ENCODE assay signal across 12 mouse cellular contexts in genomic region chr3:49946845-49947244, GRCm38 (mm10).
DNase-seq lines count a peak whose midpoint lies in the region; ATAC-seq lines count a peak whose summit lies in the region.
"Had no signal": no experiment of that assay in that cellular context is flagged by ENCODE, and none has a peak within 500 bp of the region (broad histone marks: within the 10 kb centered on the region; RNA-seq: fewer than 3 reads in every experiment).

No protein-coding gene starts in this region.

- no peak for ATAC-seq in embryonic facial prominence, embryonic 15.5 days (ENCODE audit: insufficient number of reproducible peaks, low FRiP score, low TSS enrichment, low read depth)
- peak; percentile 60 for ATAC-seq in kidney, embryonic 15.5 days (replicated peaks; ENCODE audit: low FRiP score)
- ATAC-seq: forebrain, postnatal 0 days had no signal

- H3K27me3 ChIP-seq in embryonic facial prominence, embryonic 15.5 days = no peaks in the 10 kb centered on the region
- H3K27me3 ChIP-seq in kidney, embryonic 15.5 days = no peaks in the 10 kb centered on the region

- intact Hi-C loops in heart, postnatal 25 days (cut with DNase I) = no loop called here

- H3K36me3 ChIP-seq in embryonic facial prominence, embryonic 15.5 days = no peaks in the 10 kb centered on the region
- H3K36me3 ChIP-seq in kidney, embryonic 15.5 days = no peaks in the 10 kb centered on the region
- H3K36me3 ChIP-seq: hindbrain, embryonic 10.5 days had no signal

- no peak overlapping the region for H3K4me2 ChIP-seq in embryonic facial prominence, embryonic 15.5 days (replicated peaks)
- H3K4me2 ChIP-seq in kidney, embryonic 15.5 days = no peak overlapping the region

- no peaks in the 10 kb centered on the region for H3K4me1 ChIP-seq in embryonic facial prominence, embryonic 15.5 days
- H3K4me1 ChIP-seq in kidney, embryonic 15.5 days = no peaks in the 10 kb centered on the region
- H3K4me1 ChIP-seq: hindbrain, embryonic 10.5 days had no signal

- H3K27ac ChIP-seq in embryonic facial prominence, embryonic 15.5 days (replicated peaks) = 0 out of 2 replicates have a peak overlapping the region, but pooled peaks have one; percentile 48
- peak overlapping the region; percentile 59; the same call in 1 of the 2 replicates for H3K27ac ChIP-seq in kidney, embryonic 15.5 days
- H3K27ac ChIP-seq: hindbrain, embryonic 10.5 days; macrophage had no signal

- DNase-seq in heart, adult 18-20 months = peak; percentile 48 to 58
- no peak for DNase-seq in heart, postnatal 25 days (ENCODE audit: low spot score)
- DNase-seq in lung, postnatal 36 days = peak; percentile 37
- DNase-seq in layer of hippocampus, postnatal 36 days = no peak
- no peak for DNase-seq in right cerebral cortex, postnatal 25 days
- no peak for DNase-seq in cerebellum, adult 8-10 months
- DNase-seq: forebrain, postnatal 0 days; right cerebral cortex, adult 18-20 months had no signal

- no peak overlapping the region for H3K4me3 ChIP-seq in embryonic facial prominence, embryonic 15.5 days (replicated peaks)
- H3K4me3 ChIP-seq in kidney, embryonic 15.5 days (replicated peaks) = no peak overlapping the region
- H3K4me3 ChIP-seq: hindbrain, embryonic 10.5 days had no signal

- H3K9ac ChIP-seq in embryonic facial prominence, embryonic 15.5 days = no peak overlapping the region
- no peak overlapping the region for H3K9ac ChIP-seq in kidney, embryonic 15.5 days
- H3K9ac ChIP-seq: forebrain, postnatal 0 days had no signal

- no peaks in the 10 kb centered on the region for H3K9me3 ChIP-seq in embryonic facial prominence, embryonic 15.5 days (replicated peaks)
- H3K9me3 ChIP-seq in kidney, embryonic 15.5 days (replicated peaks) = no peaks in the 10 kb centered on the region
- H3K9me3 ChIP-seq: hindbrain, embryonic 10.5 days had no signal

- WGBS in embryonic facial prominence, embryonic 15.5 days = 20% methylated on average over 2 of the region's 2 CpGs
- WGBS in kidney, embryonic 15.5 days = 23% methylated on average over 2 of the region's 2 CpGs

Comparison
In these comparisons a context has a peak if more than half of its experiments do, and no peak if none do; other contexts are left out.
1. DNase-seq: peak in heart, adult 18-20 months (2 of 2) and lung, postnatal 36 days (single experiment); none in heart, postnatal 25 days (single experiment), layer of hippocampus, postnatal 36 days (0 of 2), right cerebral cortex, postnatal 25 days (single experiment) and cerebellum, adult 8-10 months (single experiment).